Mouse (Mus musculus) thymus, postnatal 36 days (tissue): Measurements from ENCODE around the gene Ces3a.
A peak's percentile ranks its signal among the peaks of the same experiment; 100 is the strongest.
"Not testable (repeated sequence)": the region's sequence is repeated elsewhere in the genome, so short reads cannot be mapped to it uniquely, and the experiment has no call there.

Experiments used
- DNase-seq, 2 experiments: peaks; one replicate each; pipeline ENCODE4 v3.0.0; 2022; ENCODE audit warnings: mixed read lengths in 2 of 2

Ces3a gene

GRCm38 (mm10) chr8:105048371-105048854 is at the start of gene Ces3a:
Ces3a (plus strand) TSS chr8:105048601.
- DNase-seq, result no peak

- DNase-seq, result no peak
These were observed 49.2 kb upstream of the Ces3a start for GRCm38 (mm10) chr8:104999183-104999582.

- no peak for DNase-seq
These were observed 47.8 kb upstream of the Ces3a start, which contains the start of gene Ces2h for GRCm38 (mm10) chr8:105000586-105000985. Ces2h (plus strand) TSS chr8:105000853.

GRCm38 (mm10) chr8:105010000-105010399 is 38.4 kb upstream of the Ces3a start:
- DNase-seq, result no peak

GRCm38 (mm10) chr8:105011136-105011535 is 37.3 kb upstream of the Ces3a start:
- DNase-seq, result no peak

- DNase-seq, result no peak
These were observed 34.0 kb upstream of the Ces3a start for GRCm38 (mm10) chr8:105014391-105014790.

GRCm38 (mm10) chr8:105021954-105022353 is 26.4 kb upstream of the Ces3a start:
- no peak for DNase-seq

- DNase-seq, result no peak
These were observed 25.3 kb upstream of the Ces3a start for GRCm38 (mm10) chr8:105023087-105023486.

GRCm38 (mm10) chr8:105025050-105025449 is 23.4 kb upstream of the Ces3a start:
- DNase-seq, result no peak

- DNase-seq, result no peak
These were observed 4.9 kb upstream of the Ces3a start for GRCm38 (mm10) chr8:105043510-105043909.

GRCm38 (mm10) chr8:105045824-105046401 is 2.5 kb upstream of the Ces3a start:
- DNase-seq, result no peak

GRCm38 (mm10) chr8:105056211-105056610 is 7.8 kb downstream of the Ces3a start:
- no peak for DNase-seq

- no peak for DNase-seq
These were observed 11.7 kb downstream of the Ces3a start for GRCm38 (mm10) chr8:105060056-105060455.

- peak; percentile 26 to 32 for DNase-seq
These were observed 18.4 kb downstream of the Ces3a start for GRCm38 (mm10) chr8:105066761-105067160.

- not testable (repeated sequence) for DNase-seq
These were observed 19.5 kb downstream of the Ces3a start for GRCm38 (mm10) chr8:105067905-105068304.

- no peak for DNase-seq
These were observed 20.6 kb downstream of the Ces3a start for GRCm38 (mm10) chr8:105068971-105069370.

- DNase-seq, result no peak
These were observed 28.2 kb downstream of the Ces3a start for GRCm38 (mm10) chr8:105076601-105077000.

GRCm38 (mm10) chr8:105077071-105077470 is 28.7 kb downstream of the Ces3a start:
- DNase-seq, result no peak

- DNase-seq, result no peak
These were observed 30.2 kb downstream of the Ces3a start for GRCm38 (mm10) chr8:105078591-105078990.

GRCm38 (mm10) chr8:105080814-105081336 is 32.5 kb downstream of the Ces3a start:
- DNase-seq, result no peak

GRCm38 (mm10) chr8:105083449-105084050 is 35.1 kb downstream of the Ces3a start, which contains the start of gene Ces3b:
Ces3b (plus strand) TSS chr8:105083753.
- DNase-seq, result no peak

GRCm38 (mm10) chr8:105088166-105088565 is 39.8 kb downstream of the Ces3a start:
- not testable (repeated sequence) for DNase-seq

GRCm38 (mm10) chr8:105088581-105088980 is 40.2 kb downstream of the Ces3a start:
- DNase-seq, result no peak

- no peak for DNase-seq
These were observed 45.6 kb downstream of the Ces3a start for GRCm38 (mm10) chr8:105093992-105094391.
